Mouse (Mus musculus): ENCODE results near the gene 1700011L22Rik.
A peak's percentile ranks its signal among the peaks of the same experiment; 100 is the strongest.

Gene 1700011L22Rik

GRCm38 (mm10) chr8:79165276-79165675 is 83.1 kb downstream of the 1700011L22Rik start:
- DNase-seq (ENCODE audit: low spot score): no peak

GRCm38 (mm10) chr8:79164336-79164735 is 84.0 kb downstream of the 1700011L22Rik start:
- DNase-seq (ENCODE audit: low spot score): no peak

- peak; percentile 23 for DNase-seq (ENCODE audit: low spot score)
These were observed 85.6 kb downstream of the 1700011L22Rik start for GRCm38 (mm10) chr8:79162533-79163308.

GRCm38 (mm10) chr8:79161172-79161778 is 87.1 kb downstream of the 1700011L22Rik start:
- no peak for DNase-seq (ENCODE audit: low spot score)
